Comparison of ENCODE assay signal across 8 mouse cellular contexts in genomic region chr3:121427520-121427908, GRCm38 (mm10). TPM values are rescaled to one million over a fixed set of nuclear protein-coding genes. Genes with fewer than 3 reads are reported as not detected.
DNase-seq lines count a peak whose midpoint lies in the region; ATAC-seq lines count a peak whose summit lies in the region.

No protein-coding gene starts in this region.

- H3K4me2 ChIP-seq in forebrain, embryonic 12.5 days, result peak overlapping the region; percentile 87
- H3K4me2 ChIP-seq in heart, embryonic 16.5 days (ENCODE audit: low read depth, low read length), result peak overlapping the region; percentile 76
- peak overlapping the region; percentile 93 for H3K4me2 ChIP-seq in liver, embryonic 13.5 days
- peak overlapping the region; percentile 79 for H3K4me2 ChIP-seq in neural tube, embryonic 13.5 days

- peak overlapping the region; percentile 89 for H3K4me3 ChIP-seq in forebrain, embryonic 12.5 days (replicated peaks)
- H3K4me3 ChIP-seq in heart, embryonic 16.5 days (ENCODE audit: low read length), result peak overlapping the region; percentile 60
- peak overlapping the region; percentile 73 for H3K4me3 ChIP-seq in liver, embryonic 13.5 days (replicated peaks)
- peak overlapping the region; percentile 93 for H3K4me3 ChIP-seq in neural tube, embryonic 13.5 days

- ATAC-seq in forebrain, embryonic 12.5 days (ENCODE audit: low FRiP score), result peak; percentile 79
- ATAC-seq in heart, embryonic 16.5 days (replicated peaks; ENCODE audit: extremely low read depth, insufficient read depth, low FRiP score), result peak; percentile 45
- ATAC-seq in liver, embryonic 13.5 days (ENCODE audit: low read depth), result no peak
- ATAC-seq in neural tube, embryonic 13.5 days (ENCODE audit: low read depth), result peak; percentile 74

- H3K27me3 ChIP-seq in forebrain, embryonic 12.5 days, result peaks cover 8% of the 10 kb centered on the region; the same call in 1 of the 2 replicates
- no peaks in the 10 kb centered on the region for H3K27me3 ChIP-seq in heart, embryonic 16.5 days (ENCODE audit: control insufficient read depth, insufficient read depth, low read length)
- peaks cover 23% of the 10 kb centered on the region for H3K27me3 ChIP-seq in liver, embryonic 13.5 days
- no peaks in the 10 kb centered on the region for H3K27me3 ChIP-seq in neural tube, embryonic 13.5 days

- WGBS in forebrain, embryonic 12.5 days, result 0% methylated on average over 13 of the region's 13 CpGs
- WGBS in heart, embryonic 16.5 days, result under 1% methylated on average over 12 of the region's 13 CpGs
- 3% methylated on average over 13 of the region's 13 CpGs for WGBS in liver, embryonic 13.5 days (ENCODE audit: insufficient replicate concordance)
- 0% methylated on average over 13 of the region's 13 CpGs for WGBS in neural tube, embryonic 13.5 days

- peak; percentile 14 to 26 for DNase-seq in B cell, adult 2 months
- DNase-seq in brain, adult 2 months (ENCODE audit: low read depth, low spot score), result peak; percentile 77
- DNase-seq in kidney, postnatal 36 days, result peak; percentile 65 to 71
- DNase-seq in liver, embryonic 13.5 days, result no peak
- peak; percentile 52 for DNase-seq in urinary bladder, adult 2 months (ENCODE audit: low spot score)

- H3K9ac ChIP-seq in forebrain, embryonic 12.5 days, result peak overlapping the region; percentile 95
- peak overlapping the region; percentile 97 for H3K9ac ChIP-seq in heart, embryonic 16.5 days (ENCODE audit: low read length)
- H3K9ac ChIP-seq in liver, embryonic 13.5 days, result peak overlapping the region; percentile 83
- H3K9ac ChIP-seq in neural tube, embryonic 13.5 days, result peak overlapping the region; percentile 97

- H3K4me1 ChIP-seq in forebrain, embryonic 12.5 days, result peaks cover 46% of the 10 kb centered on the region
- H3K4me1 ChIP-seq in heart, embryonic 16.5 days (ENCODE audit: control insufficient read depth, insufficient read depth, low read length), result peaks cover 36% of the 10 kb centered on the region
- H3K4me1 ChIP-seq in liver, embryonic 13.5 days (replicated peaks), result peaks cover 66% of the 10 kb centered on the region
- H3K4me1 ChIP-seq in neural tube, embryonic 13.5 days (replicated peaks), result peaks cover 52% of the 10 kb centered on the region

- no peaks in the 10 kb centered on the region for H3K9me3 ChIP-seq in forebrain, embryonic 12.5 days
- no peaks in the 10 kb centered on the region for H3K9me3 ChIP-seq in heart, embryonic 16.5 days (replicated peaks; ENCODE audit: control insufficient read depth, low read length)
- no peaks in the 10 kb centered on the region for H3K9me3 ChIP-seq in liver, embryonic 13.5 days (replicated peaks)
- H3K9me3 ChIP-seq in neural tube, embryonic 13.5 days, result no peaks in the 10 kb centered on the region

- H3K27ac ChIP-seq in forebrain, embryonic 12.5 days, result peak overlapping the region; percentile 99
- H3K27ac ChIP-seq in heart, embryonic 16.5 days (ENCODE audit: low read length), result peak overlapping the region; percentile 98
- H3K27ac ChIP-seq in liver, embryonic 13.5 days, result peak overlapping the region; percentile 82
- H3K27ac ChIP-seq in neural tube, embryonic 13.5 days (replicated peaks), result peak overlapping the region; percentile 99

- no peaks in the 10 kb centered on the region for H3K36me3 ChIP-seq in forebrain, embryonic 12.5 days (replicated peaks)
- no peaks in the 10 kb centered on the region for H3K36me3 ChIP-seq in heart, embryonic 16.5 days (ENCODE audit: control insufficient read depth, insufficient read depth)
- H3K36me3 ChIP-seq in liver, embryonic 13.5 days, result no peaks in the 10 kb centered on the region
- no peaks in the 10 kb centered on the region for H3K36me3 ChIP-seq in neural tube, embryonic 13.5 days

RNA-seq across cellular contexts. Expression of gene Cnn3, which starts 1.2 kb away (rescaled TPM):
- polyA plus RNA-seq in forebrain, embryonic 12.5 days (2016; fragmentation: Nextera tagmentation; extraction: Ambion mirVana), result 831 and 838 TPM in 2 replicates
- 370 and 406 TPM in 2 replicates for polyA plus RNA-seq in heart, embryonic 16.5 days (2015; fragmentation: Nextera tagmentation; extraction: Ambion mirVana)
- 109 and 120 TPM in 2 replicates for polyA plus RNA-seq in liver, embryonic 13.5 days (2015; fragmentation: Nextera tagmentation; extraction: Ambion mirVana)
- 643 and 747 TPM in 2 replicates for polyA plus RNA-seq in neural tube, embryonic 13.5 days (2015; fragmentation: Nextera tagmentation; extraction: Ambion mirVana)
- 427 and 481 TPM in 2 replicates for polyA plus RNA-seq in urinary bladder, adult 2 months (2012; rRNA removed)
